Mouse (Mus musculus) heart, postnatal 25 days (tissue): Measurements from ENCODE around the gene Ubn2. TPM values are rescaled to one million over a fixed set of nuclear protein-coding genes. Genes with fewer than 3 reads are reported as not detected.

Source experiments
- microRNA-seq: library from miRNA; unstranded; fragments of <30 nt; microRNA quantifications from one replicate; pipeline ENCODE4 v1.2.0, GENCODE M21; 2022
- total RNA-seq, 2 experiments: library from RNA; stranded (reverse); gene quantifications; 2 replicates each; pipeline ENCODE4 v1.2.3; 2021

Gene Ubn2
- total RNA-seq, 2 experiments from 2014 or later, result 20.7 to 21.5 TPM

Small RNA genes lying within 50 kb of the gene (microRNA-seq; reads per million reads assigned to microRNA genes)
- 0.83 reads per million for gene Mir7670

Other genes starting within 250 kb of the Ubn2 start
- 1 to 10 TPM; 1.2 to 1.7 TPM for gene D630045J12Rik, start 179.9 kb upstream of the Ubn2 start, total RNA-seq
- 1 to 10 TPM; 1.6 to 2.4 TPM for gene Zc3hav1l, start 134.7 kb upstream of the Ubn2 start, total RNA-seq
- gene Zc3hav1, start 79.3 kb upstream of the Ubn2 start, total RNA-seq, result 10 to 100 TPM; 12.6 to 15.3 TPM
- 1 to 10 TPM; 2.2 to 2.5 TPM for gene Ttc26, start 52.5 kb upstream of the Ubn2 start, total RNA-seq
- 100 to 1,000 TPM; 231 to 256 TPM for gene Fmc1, start 99.6 kb downstream of the Ubn2 start, total RNA-seq
- gene Luc7l2, start 117.4 kb downstream of the Ubn2 start, total RNA-seq, result 10 to 100 TPM; 91.0 to 98.8 TPM
- under 1 TPM; 0.36 to 0.81 TPM for gene Klrg2, start 203.3 kb downstream of the Ubn2 start, total RNA-seq
- gene Clec2l, start 229.1 kb downstream of the Ubn2 start, total RNA-seq, result 1 to 10 TPM; 1.6 to 1.7 TPM